ENCODE assay signal across 8 mouse cellular contexts in genomic region chr7:64872743-64873241, GRCm38 (mm10). TPM values are rescaled to one million over a fixed set of nuclear protein-coding genes. Genes with fewer than 3 reads are reported as not detected.
DNase-seq lines count a peak whose midpoint lies in the region; ATAC-seq lines count a peak whose summit lies in the region.

Nsmce3 (minus strand) TSS chr7:64872997.

- H3K79me2 ChIP-seq in macrophage (ENCODE audit: inconsistent target) = peaks cover 15% of the 10 kb centered on the region

- H3K27me3 ChIP-seq in hindbrain, embryonic 16.5 days (replicated peaks; ENCODE audit: control insufficient read depth, insufficient read depth, low read length) = no peaks in the 10 kb centered on the region

- peak within 1 kb of the TSS; percentile 97 for H3K4me2 ChIP-seq in hindbrain, embryonic 16.5 days (ENCODE audit: low read length)

- WGBS in hindbrain, embryonic 16.5 days = 0% methylated on average over 55 of the region's 57 CpGs
- WGBS in macrophage (ENCODE audit: missing documents) = under 1% methylated on average over 57 of the region's 57 CpGs

- H3K4me1 ChIP-seq in hindbrain, embryonic 16.5 days (ENCODE audit: control insufficient read depth, insufficient read depth, low read depth, low read length) = peaks cover 22% of the 10 kb centered on the region

- peak within 1 kb of the TSS; percentile 68 for H3K4me3 ChIP-seq in hindbrain, embryonic 16.5 days (ENCODE audit: low read length)
- H3K4me3 ChIP-seq in macrophage (ENCODE audit: inconsistent target) = peak within 1 kb of the TSS; percentile 73

- H3K27ac ChIP-seq in hindbrain, embryonic 16.5 days (ENCODE audit: low read depth, low read length) = peak within 1 kb of the TSS; percentile 92
- H3K27ac ChIP-seq in macrophage = no peak within 1 kb of the TSS

- no peaks in the 10 kb centered on the region for H3K9me3 ChIP-seq in hindbrain, embryonic 16.5 days (ENCODE audit: control insufficient read depth, low read length)

- H3K9ac ChIP-seq in hindbrain, embryonic 16.5 days (ENCODE audit: low read depth, low read length) = peak within 1 kb of the TSS; percentile 83

- DNase-seq in WW6 (ENCODE audit: low read depth, low spot score) = peak; percentile 87
- peak; percentile 93 to 98 for DNase-seq in cerebellum, postnatal 4 days (ENCODE audit: low spot score in 2 of 2)
- peak; percentile 95 for DNase-seq in gastrocnemius, adult 18-20 months (ENCODE audit: low spot score)
- DNase-seq in left cerebral cortex, adult 18-20 months (ENCODE audit: low spot score in 2 of 2) = peak; percentile 98
- peak; percentile 97 for DNase-seq in right cerebral cortex, adult 18-20 months
- peak; percentile 83 for DNase-seq in urinary bladder, postnatal 10 days (ENCODE audit: low spot score)

- peak; percentile 96 for ATAC-seq in hindbrain, embryonic 16.5 days

- no peaks in the 10 kb centered on the region for H3K36me3 ChIP-seq in hindbrain, embryonic 16.5 days (ENCODE audit: control insufficient read depth, insufficient read depth, low read length)
- H3K36me3 ChIP-seq in macrophage (ENCODE audit: inconsistent target) = no peaks in the 10 kb centered on the region

RNA-seq across cellular contexts. Expression of gene Nsmce3, which starts in this region (rescaled TPM):
- 1 to 10 TPM; 2.5 to 2.6 TPM for total RNA-seq in gastrocnemius, adult 18-20 months (2021)
- 10.2 and 10.9 TPM in 2 replicates for polyA plus RNA-seq in hindbrain, embryonic 16.5 days (2015; fragmentation: Nextera tagmentation; extraction: Ambion mirVana)
- 10 to 100 TPM; 10.6 to 11.7 TPM for total RNA-seq in left cerebral cortex, adult 18-20 months (2021)
- 1 to 10 TPM in 21 of 26 experiments, under 1 TPM in 5; 0.49 to 5.0 (median 1.8) TPM for total RNA-seq in macrophage (2018; cell fraction: chromatin; rRNA removed)
- total RNA-seq in macrophage (2018; cell fraction: cytosol; rRNA removed) = 1 to 10 TPM; 2.6 to 5.4 (median 4.2) TPM
- total RNA-seq in macrophage (2018; cell fraction: nucleus; rRNA removed) = 1 to 10 TPM; 1.3 to 7.2 (median 3.1) TPM
- 3.9 to 5.3 TPM (median 4.1 TPM) in 3 replicates for polyA plus RNA-seq in macrophage (2018)
